Mouse (Mus musculus): Measurements from ENCODE around the gene Vsir.

Gene Vsir

DNA sequence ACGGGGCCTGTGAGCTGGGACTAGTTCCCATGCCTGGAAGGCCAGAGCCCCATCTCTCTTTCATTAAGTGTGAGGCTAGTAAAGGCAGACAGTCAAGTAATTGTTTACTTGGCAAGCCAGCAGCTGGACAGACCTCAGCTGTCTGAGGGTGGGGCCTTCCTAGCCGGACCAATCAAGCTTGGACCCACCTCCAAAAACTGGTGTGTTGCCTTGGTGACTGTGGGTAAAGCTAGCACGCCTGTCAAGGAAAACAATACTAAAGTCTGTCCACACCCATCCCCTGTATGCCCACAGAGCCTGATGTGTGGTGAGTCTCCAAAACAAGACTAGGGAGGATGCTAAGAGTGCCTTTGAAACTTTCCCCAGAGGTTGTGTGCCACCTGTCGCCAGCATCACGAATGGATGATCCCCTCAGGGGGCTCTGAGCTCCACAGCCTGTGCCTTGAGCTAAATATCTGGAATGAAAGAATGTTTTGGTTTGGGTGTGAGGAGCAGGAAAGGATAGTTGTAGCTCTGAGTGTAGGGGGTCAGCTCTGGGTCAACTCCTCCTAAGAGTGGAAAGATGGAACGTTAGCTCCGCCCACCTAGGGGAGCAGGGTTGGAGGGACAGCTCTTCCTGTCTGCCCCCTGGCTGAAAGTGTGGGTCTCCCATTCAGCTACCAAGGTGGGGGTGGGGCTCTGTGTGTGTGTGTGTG is 5.3 kb downstream of the Vsir start:
- intact Hi-C loops (cut with DNase I): no loop called here

DNA sequence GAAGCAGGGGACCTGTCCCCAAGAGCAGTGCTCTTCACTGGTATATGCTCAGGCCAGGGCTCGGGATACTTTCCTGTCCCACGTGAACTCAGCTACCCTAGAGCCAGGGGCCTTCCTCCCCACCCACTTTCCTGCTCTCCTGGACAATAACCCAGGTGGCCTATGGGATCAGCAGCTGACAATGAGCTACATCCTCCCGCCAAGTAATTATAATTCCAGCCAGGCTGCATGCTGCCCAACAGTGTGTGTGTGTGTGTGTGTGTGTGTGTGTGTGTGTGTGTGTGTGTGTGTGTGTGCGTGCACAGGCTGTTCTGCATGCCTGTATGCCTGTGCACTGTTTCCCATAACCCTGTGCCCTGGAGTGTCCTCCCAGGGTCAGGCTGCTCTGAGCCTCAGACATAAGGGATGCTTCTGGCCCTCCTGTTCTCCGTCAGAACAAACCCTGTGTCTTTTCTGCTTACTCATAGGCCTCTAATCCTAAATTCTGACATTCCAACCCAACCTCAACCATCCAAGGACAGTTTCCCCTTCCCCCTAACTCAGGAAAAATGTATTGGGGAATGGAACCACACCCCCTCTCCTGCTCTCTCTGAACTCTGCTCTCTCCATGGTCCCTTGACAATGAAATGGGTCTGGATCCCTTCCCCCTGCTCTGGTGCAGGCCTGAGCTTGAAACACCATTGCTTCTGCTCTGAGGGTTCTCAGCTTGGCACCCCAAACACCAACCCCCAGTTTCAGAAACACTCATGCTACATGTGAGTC is 6.8 kb downstream of the Vsir start:
- intact Hi-C loops (cut with DNase I): no loop called here

DNA sequence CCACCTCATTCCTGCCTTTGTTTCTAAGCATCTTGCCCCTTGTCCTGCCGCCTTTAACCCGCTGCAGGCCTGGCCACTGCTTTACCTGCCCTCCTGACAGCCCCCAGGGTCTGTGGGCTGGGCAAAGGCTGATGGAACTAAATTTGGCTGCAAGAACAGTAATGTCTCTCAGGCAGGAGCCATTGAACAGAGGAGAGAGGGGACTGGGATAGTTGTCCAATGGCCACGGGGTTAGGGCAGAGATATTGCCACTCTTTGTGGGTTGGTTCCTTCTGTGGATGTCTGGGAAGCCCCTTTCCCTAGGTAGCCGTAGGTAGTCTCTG is 7.3 kb downstream of the Vsir start:
- intact Hi-C loops (cut with DNase I): no loop called here

DNA sequence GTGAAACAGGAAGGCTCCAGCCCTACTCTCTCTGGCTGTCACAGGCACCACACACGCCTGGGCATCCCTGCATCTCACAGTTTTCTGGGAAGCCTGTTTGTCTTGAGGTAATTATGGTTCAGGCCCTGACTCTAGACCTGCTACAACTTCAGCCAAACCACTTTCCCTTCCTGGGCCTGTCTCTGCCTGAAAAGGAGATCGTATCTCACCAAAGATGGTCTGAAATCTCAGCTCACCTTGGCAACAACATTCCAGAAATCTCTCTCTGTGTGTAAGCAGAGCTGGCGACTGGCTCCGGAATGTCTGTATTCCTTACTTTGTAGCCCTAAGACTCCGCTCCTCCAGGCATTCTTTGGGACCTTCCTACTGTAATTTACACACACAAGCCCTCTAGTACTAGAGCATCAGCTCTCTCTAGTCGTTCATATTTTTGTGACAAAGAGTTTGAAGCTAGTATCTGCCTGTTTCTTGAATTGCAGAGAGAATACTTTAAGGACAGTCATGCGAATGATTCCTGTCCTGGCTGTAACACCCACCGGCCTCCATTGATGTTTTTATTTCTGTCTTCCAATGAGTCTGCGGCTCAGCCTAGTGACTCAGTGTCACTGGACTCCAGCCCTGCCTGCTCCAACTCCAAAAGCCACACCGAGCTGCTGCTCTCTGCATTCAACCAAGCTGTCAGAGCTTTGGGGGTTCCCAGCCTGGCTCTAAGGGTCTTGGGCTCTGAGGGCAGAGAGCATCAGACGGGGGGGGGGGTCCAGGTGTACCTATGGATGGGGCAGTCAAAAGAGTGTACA is 8.4 kb downstream of the Vsir start:
- intact Hi-C loops (cut with DNase I): no loop called here

DNA sequence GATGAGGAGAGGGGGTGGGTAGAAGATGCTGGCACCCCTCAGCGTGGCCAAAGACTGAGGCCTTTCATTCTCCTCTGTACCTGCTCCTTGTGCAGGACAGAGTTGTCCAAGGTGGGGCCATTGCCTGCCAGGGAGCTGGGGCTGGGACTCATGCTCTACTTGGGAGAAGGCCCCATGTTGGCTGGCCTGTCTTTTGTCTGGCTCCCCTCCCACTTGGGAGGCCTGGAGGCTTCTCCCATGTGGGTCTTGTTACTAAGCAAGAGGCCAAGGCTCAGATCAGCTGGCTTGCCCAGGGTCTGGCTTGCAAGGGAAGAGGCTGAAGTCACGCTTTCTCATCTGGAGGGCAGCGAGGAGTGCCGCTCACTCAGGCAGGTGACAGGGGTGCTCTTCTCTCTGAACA is 10.8 kb downstream of the Vsir start:
- intact Hi-C loops (cut with DNase I): no loop called here

DNA sequence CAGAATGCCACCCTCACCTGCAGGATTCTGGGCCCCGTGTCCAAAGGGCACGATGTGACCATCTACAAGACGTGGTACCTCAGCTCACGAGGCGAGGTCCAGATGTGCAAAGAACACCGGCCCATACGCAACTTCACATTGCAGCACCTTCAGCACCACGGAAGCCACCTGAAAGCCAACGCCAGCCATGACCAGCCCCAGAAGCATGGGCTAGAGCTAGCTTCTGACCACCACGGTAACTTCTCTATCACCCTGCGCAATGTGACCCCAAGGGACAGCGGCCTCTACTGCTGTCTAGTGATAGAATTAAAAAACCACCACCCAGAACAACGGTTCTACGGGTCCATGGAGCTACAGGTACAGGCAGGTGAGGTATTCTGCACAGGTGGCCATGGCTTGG is 11.2 kb downstream of the Vsir start:
- intact Hi-C loops (cut with DNase I): no loop called here

DNA sequence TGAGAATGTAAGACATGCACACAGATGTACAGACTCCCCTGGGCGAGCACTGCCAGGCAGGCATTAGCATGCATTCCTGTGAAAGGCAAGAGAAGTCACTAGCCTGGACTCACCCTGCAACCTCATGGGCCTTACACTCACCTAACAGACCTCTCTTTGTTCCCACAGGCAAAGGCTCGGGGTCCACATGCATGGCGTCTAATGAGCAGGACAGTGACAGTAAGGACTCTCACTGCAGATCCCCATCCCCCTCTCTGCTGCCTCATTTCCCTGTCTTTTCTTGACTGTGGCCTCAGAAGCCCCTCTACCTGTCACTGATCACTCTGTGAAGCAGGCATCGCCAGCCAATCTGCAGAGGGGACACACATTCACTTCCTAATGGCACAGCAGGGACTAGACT is 12.1 kb downstream of the Vsir start:
- intact Hi-C loops (cut with DNase I): no loop called here

DNA sequence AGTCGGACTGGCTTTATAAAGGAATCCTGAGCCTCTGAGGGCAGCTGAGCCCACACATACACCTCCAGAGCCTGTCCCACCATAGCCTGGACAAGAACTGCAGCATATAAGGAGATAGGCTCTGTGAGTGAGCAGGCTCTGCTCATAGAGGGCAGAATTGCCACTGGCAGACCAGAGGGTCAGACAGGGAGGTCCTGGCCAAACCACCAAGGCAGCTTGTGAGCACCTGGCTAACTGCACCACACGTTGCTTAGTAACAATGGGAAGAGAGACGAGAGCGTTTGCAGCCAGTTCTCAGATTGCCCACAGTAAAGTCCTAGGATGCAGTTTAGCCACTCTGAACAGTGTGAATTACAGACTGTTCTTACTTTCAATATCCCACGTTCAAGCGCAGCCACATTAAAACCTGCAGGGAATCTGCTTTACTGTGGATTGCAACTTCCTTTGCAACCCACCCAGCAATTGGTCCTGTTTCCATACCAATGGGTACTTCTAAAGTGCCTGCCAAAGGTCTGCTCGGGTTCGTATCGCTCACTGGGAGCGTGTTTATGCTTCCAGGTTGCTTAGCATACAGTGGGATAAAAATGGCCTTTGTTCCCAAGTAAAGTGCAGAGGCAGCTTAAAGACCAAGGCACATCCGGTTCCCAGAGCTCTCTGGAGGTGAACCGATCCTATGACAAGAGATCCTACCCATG is 15.1 kb downstream of the Vsir start:
- intact Hi-C loops (cut with DNase I): no loop called here

DNA sequence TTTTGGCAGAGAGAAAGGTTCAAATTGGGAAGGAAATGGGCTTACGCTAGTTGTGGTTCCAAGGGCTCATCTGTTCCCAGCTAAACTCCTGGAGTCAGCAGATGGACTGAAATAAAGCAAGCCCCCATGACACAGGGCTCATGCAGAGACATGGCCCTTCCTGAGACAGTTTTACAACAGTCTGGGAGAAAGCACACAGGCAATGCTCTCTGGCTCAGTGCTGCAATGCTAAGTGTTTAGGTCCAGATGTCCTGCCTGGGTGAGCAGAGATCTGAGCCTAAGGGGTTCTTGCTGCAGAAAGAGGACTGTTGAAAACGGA is 15.6 kb downstream of the Vsir start:
- intact Hi-C loops (cut with DNase I): no loop called here

DNA sequence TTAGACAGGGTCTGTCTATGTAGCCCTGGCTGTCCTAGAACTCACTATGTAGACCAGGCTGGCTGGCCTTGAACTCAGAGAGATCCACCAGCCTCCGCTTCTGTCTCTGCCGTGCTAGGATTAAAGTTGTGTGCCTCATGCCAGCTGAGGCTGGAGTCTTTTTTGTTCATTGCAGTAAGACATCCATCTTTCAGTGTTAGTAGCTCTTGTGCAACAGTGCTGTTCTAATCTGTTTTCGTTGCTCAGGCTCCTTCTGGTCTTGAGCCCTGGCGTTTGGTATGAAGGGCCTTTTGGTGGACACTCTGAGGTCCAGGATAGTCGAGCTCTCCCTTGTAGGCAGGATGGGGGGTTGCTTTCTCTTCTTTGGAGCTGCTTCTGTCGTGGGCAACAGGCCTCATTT is 16.8 kb downstream of the Vsir start:
- intact Hi-C loops (cut with DNase I): no loop called here

DNA sequence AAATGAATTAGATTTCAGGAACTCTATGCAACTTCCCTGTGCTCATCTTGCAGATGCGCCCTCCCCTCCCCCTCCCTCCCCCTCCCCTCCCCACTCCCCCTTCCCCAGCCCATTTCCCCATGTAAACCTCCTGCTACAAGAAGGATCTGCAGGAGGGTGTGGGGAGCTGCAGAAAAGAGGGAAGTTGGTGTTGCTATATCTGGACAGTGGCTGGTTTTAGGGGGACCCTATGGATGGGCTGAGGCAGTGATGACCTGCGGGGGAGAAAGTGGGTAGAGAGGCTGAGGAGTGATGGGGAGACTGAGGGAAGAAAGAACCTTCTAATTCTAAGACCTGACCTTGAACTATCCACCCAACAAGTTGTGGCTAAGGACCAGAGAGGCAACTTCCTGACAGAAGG is 20.5 kb downstream of the Vsir start:
- intact Hi-C loops (cut with DNase I): no loop called here

DNA sequence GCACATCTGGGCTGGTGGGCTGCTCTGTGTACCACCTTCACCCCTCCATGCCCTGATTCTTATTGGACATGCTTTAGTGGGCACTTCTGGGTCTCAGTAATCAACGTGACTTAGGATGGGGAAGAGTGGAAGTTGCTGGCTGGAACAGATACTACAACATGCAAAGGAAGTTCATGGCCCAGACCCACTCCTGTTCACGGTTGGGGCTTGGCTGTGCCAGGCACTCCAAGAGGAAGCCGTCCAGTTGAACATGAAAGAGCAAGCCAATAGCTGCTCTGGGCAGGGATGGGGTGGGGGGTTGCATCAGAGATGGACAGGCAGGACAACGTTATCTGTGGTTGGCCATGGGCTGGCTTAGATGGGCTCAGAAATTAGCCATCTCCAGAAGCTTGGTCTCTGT is 21.3 kb downstream of the Vsir start:
- intact Hi-C loops (cut with DNase I): no loop called here

DNA sequence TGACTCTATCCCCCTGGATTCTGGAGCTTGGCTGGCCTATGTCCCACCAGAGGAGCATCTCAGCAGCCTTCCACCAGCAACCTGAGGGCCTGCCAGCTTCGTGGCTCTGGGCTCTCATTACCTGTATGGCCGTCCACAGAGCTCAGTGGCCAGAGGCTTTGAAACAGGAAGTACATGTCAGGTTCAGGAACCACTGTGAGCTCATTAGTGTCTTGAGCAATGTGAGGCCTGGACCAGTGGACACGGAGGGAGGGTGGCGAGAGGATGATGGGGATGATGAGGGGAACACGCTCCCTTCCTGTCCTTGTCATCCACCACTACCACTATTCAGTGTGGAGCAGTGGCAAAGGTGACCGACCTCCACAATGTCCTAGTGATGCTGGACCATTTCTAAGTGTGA is 22.8 kb downstream of the Vsir start:
- intact Hi-C loops (cut with DNase I): no loop called here

DNA sequence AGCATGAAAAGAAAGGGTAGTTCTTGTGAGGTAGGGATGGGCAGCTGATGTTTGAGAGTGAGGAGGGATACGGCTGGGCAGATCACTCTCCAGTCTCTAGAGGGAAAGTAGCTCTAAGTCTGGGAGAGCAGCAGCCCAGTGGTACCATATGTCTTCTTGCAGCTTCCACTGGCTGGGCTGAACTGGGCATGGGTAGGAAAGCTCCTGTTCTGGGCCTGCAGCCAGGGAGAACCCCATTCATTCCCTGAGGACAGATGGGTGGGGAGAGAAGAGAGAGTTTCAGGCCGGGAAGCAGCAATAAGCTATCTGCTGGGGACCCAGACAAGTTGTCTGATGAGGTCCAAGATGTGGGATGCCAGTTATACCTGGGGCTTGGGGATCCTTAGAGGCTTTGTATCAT is 23.4 kb downstream of the Vsir start:
- intact Hi-C loops (cut with DNase I): no loop called here

DNA sequence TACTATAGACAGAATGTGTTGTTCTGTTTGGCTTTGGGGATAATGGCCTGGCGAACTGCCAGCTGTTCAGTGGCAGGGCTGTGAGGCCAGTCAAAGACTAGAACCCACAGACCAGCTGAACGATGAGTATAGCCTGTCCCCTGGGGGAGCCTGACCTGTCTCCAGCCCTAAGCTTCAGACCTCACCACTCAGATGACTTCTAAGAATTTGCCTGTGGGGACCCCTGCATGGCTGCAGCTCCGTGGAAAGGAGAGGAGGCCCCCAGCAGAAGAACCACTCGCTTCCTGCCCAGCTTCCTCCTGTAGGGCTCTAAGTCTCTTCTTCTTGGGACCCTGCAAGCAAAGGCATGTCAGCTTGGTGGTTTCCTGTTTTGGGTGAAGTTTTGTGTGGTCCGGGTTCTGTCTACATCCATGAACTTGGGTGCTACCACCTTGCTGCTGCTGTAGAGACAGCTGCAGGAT is 24.0 kb downstream of the Vsir start:
- intact Hi-C loops (cut with DNase I): no loop called here

DNA sequence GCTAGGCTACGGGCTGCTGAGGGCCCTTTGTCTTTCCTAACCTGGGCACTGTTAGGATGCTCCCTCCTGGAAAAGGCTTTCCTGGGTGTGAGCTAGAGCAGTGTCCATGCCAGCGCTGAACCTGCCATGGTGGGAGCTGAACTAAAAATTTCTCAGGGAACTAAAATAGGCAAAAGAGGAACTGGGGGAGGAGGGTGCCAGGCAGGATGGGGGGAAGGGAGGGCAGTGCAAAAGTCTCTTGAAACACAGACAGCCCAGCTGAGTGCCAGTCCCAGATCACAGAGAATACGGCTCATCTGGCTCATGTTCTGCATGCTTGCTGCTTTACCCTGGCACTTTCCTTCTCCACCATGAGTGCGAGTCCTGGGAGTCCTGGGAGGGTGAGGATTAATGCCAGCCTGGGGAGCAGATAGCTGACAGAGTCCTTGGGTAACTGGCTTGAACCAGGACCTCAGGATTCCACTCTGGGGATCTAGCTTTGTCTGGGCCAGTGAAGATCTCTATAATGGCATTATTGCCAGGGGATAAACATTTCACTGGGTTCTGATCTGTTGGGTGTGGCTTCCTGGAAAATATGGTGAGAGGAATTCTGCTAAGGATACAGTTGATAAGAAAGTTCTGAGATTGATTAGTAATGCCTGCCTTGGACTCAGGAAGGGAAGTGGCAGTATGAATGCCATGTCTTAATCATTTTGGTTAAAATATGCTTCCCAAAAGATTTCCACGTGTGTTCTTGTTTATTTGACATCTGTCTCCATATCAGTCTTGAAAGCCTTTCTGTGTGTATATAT is 25.1 kb downstream of the Vsir start:
- intact Hi-C loops (cut with DNase I): no loop called here

DNA sequence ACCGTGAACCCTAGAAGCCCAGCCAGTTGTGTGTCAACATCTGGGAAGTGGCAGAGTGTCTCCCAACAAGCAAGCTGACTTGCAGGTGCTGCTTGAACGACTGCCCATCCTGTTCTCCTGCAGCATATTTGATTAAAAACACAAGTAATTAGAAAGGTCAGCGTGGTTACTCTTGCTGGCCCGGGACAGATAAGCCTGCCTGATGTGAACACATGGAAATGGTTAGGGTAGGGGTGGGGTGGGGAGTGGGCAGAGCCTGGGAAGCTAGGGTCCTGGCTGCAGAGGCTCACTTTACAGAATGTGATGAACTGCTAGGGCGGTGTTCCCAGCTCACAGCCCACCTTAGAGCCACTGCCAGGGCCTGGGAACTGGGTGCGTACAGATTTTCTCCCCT is 26.9 kb downstream of the Vsir start:
- intact Hi-C loops (cut with DNase I): no loop called here

DNA sequence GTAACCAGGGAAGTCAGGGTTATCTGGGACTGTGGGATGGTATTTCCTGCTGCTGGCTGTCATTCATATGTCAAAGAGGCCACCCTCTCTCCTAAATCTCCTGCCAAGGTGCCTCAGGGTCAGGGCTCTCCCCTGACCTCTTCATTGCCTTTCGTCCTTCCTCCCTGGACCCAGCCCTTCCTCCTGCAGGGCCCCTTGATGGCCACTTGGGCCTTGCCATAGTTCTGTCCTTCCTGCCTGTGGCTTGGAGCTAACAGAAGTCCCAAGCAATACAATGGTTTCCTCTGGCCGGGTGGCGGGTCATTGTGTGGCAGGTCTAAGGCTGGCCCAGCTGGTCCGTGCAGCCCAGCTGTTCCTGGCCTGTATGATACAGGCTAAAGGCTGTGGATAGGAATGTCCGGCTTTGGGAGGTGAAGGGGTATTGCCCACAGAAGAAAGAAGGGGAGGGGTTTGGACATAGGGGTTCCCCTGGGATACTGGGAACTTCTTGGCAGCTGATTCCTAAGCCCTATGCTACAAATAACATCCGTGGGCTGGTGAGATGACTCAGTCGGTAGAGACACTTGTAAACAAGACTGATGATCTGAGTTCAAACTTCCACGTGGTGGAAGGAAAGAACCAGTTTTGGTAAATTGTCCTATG is 27.4 kb downstream of the Vsir start:
- intact Hi-C loops (cut with DNase I): no loop called here

DNA sequence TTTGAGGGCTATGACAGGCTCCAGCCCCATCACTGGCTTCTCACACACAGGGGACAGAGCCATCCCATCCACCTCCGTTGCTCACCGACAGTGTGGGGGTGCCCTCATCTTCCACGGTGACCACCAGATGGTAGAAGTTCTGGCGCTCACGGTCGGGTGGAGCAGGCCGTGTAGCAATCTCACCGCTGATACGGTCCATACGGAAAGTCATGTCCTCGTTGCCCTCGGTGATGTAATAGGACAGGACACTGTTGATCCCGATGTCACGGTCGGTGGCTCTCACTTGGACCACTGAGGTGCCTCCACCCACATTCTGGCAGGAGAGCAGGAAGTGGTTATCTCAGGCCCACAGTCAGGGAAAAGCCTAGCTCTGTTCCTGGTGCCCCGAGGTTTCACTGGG is 30.1 kb downstream of the Vsir start:
- intact Hi-C loops (cut with DNase I): no loop called here

DNA sequence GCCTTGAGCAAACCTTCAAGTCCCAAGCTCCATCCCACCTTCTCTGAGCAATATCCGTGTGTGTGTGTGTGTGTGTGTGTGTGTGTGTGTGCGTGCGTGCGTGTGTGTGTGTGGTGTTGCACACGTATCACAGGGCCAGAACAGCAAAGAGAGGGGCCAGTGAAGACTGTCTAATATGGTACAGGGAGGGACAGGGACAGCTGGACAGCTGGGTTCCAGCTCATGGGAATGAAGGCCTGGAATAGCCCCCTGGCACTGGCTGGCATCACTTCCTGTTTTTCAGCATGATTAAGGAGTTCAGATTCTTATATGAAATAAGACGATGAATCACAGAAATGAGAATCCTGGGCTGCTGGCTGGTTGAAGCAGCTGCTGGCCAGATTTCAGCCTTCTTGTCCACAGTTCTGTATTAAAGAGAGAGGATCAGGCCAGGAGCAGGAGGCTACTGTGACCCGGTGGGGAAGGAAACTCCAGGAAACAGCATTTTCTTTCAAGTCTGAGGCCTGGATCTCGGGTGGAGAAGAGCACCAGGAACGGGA is 32.8 kb downstream of the Vsir start:
- intact Hi-C loops (cut with DNase I): no loop called here

Data from adrenal gland (tissue).